Mouse (Mus musculus) liver, embryonic 14.5 days (tissue): Measurements from ENCODE around the gene Rpl7a.

Experiments used
- CTCF ChIP-seq: IDR thresholded peaks from 2 replicates; pipeline ENCODE4 v1.5.1; 2016; ENCODE audit warnings: antibody characterized with exemption, low read depth, control low read depth
- EP300 ChIP-seq: IDR thresholded peaks from 2 replicates; pipeline ENCODE4 v1.6.1; 2016; ENCODE audit warnings: antibody characterized with exemption, low read depth

DNA sequence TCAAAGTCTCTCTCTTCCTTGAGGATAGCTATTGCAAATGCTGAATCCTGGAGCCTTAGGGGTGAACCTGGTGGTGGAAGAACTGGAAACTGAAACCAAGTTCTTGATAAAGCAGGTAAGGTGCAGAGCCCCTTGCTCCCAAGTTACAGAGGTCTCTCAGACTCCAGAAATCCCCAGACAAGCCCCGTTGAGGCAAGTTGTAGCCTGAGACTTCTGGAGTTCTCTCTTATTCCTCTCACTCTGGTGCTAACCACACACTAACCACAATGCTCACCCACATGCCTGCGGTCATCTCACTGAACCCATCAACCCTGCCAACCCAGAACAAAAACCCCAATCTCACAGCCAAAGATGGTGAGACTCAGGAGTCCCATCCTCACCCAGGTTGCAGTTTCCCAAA lies 24.7 kb downstream of the Rpl7a start:
- TF ChIP-seq CTCF (no peak), EP300 (no peak)
